Mouse (Mus musculus) forebrain, postnatal 0 days (tissue): ENCODE data around the gene Adgrv1. TPM values are rescaled to one million over a fixed set of nuclear protein-coding genes. Genes with fewer than 3 reads are reported as not detected.

Experiments used
- ATAC-seq: fragments of 200-750 bp; cut with Nextera tagmentation; 2 replicates; pipeline ENCODE4 v1.8.0; 2017; ENCODE audit warnings: mild to moderate bottlenecking, moderate library complexity
- DNase-seq: peaks from one replicate; pipeline ENCODE4 v3.0.0-alpha.2; 2015
- H3K27ac ChIP-seq: fragments of 300-500 bp; sonication (generic); 2 replicates; pipeline ENCODE4 v1.5.1; 2014; ENCODE audit warnings: low read depth, mild to moderate bottlenecking, antibody characterized with exemption, low read length, moderate library complexity, mixed read lengths
- H3K27me3 ChIP-seq: fragments of 300-500 bp; sonication (generic); 2 replicates; pipeline ENCODE4 v1.6.1; 2014; ENCODE audit warnings: mild to moderate bottlenecking, low read length, mixed read lengths; ENCODE audit not compliant: insufficient read depth
- H3K36me3 ChIP-seq: fragments of 300-500 bp; sonication (generic); 2 replicates; pipeline ENCODE4 v1.6.1; 2014; ENCODE audit warnings: mild to moderate bottlenecking, moderate library complexity; ENCODE audit not compliant: insufficient read depth
- H3K4me1 ChIP-seq: fragments of 300-500 bp; sonication (generic); 2 replicates; pipeline ENCODE4 v1.6.1; 2014; ENCODE audit warnings: antibody characterized with exemption; ENCODE audit not compliant: insufficient read depth
- H3K4me2 ChIP-seq: fragments of 300-500 bp; sonication (generic); 2 replicates; pipeline ENCODE4 v1.6.1; 2014; ENCODE audit warnings: low read depth, mild to moderate bottlenecking, moderate library complexity
- H3K4me3 ChIP-seq: fragments of 300-500 bp; sonication (generic); 2 replicates; pipeline ENCODE4 v1.5.1; 2014; ENCODE audit warnings: low read depth, low read length, mixed read lengths
- H3K9ac ChIP-seq: fragments of 300-500 bp; sonication (generic); 2 replicates; pipeline ENCODE4 v1.6.1; 2014; ENCODE audit warnings: mild to moderate bottlenecking
- H3K9me3 ChIP-seq: fragments of 300-500 bp; sonication (generic); 2 replicates; pipeline ENCODE4 v1.6.1; 2016; ENCODE audit warnings: low read length
- CTCF ChIP-seq: sonication (generic); IDR thresholded peaks from 2 replicates; pipeline ENCODE4 v1.5.1; 2016; ENCODE audit warnings: antibody characterized with exemption, control low read depth, low read depth
- WGBS: fragments of 180-500 bp; shearing (Covaris S2); extraction: QIAGEN DNeasy Blood & Tissue Kit; methylation state at CpG from one replicate; pipeline ENCODE4 v1.1.7; 2014; 5-methylcytosine and 5-hydroxymethylcytosine counted together
- polyA plus RNA-seq: library from polyadenylated mRNA; unstranded; fragments of >200 nt; fragmentation: Nextera tagmentation; extraction: Ambion mirVana; gene quantifications from 2 replicates; pipeline ENCODE4 v1.2.1, GENCODE M21; 2015
- total RNA-seq: library from RNA; depleted of rRNA; stranded (reverse); fragments of >200 nt; gene quantifications from 2 replicates; pipeline ENCODE4 v1.2.3, GENCODE M21; 2014

Gene Adgrv1
- total and polyA plus RNA-seq, 2 experiments from 2014 or later: 6.1 to 13.5 TPM

GRCm38 (mm10) chr13:81181966-81182908 lies 450.7 kb downstream of the Adgrv1 start:
- TF ChIP-seq CTCF: no peak
- H3K4me2 ChIP-seq: no peak overlapping the region
- no peak overlapping the region for H3K9ac ChIP-seq
- H3K9me3 ChIP-seq: no peaks in the 10 kb centered on the region
- H3K27me3 ChIP-seq: no peaks in the 10 kb centered on the region
- no peaks in the 10 kb centered on the region for H3K4me1 ChIP-seq
- no peak overlapping the region for H3K4me3 ChIP-seq
- no peaks in the 10 kb centered on the region for H3K36me3 ChIP-seq
- WGBS: 80% methylated on average over 12 of the region's 12 CpGs
- DNase-seq (no peak), ATAC-seq (no peak)
- H3K27ac ChIP-seq: no peak overlapping the region

- no peaks in the 10 kb centered on the region for H3K27me3 ChIP-seq
- no peaks in the 10 kb centered on the region for H3K4me1 ChIP-seq
- no peak overlapping the region for H3K4me3 ChIP-seq
- H3K9me3 ChIP-seq: no peaks in the 10 kb centered on the region
- ATAC-seq: no peak
- DNase-seq: peak; percentile 10
- H3K4me2 ChIP-seq: no peak overlapping the region
- TF ChIP-seq CTCF: no peak
- no peaks in the 10 kb centered on the region for H3K36me3 ChIP-seq
- 32% methylated on average over 4 of the region's 4 CpGs for WGBS
- no peak overlapping the region for H3K27ac ChIP-seq
- no peak overlapping the region for H3K9ac ChIP-seq
Observed at GRCm38 (mm10) chr13:81181459-81181858, 451.5 kb downstream of the Adgrv1 start.

DNA sequence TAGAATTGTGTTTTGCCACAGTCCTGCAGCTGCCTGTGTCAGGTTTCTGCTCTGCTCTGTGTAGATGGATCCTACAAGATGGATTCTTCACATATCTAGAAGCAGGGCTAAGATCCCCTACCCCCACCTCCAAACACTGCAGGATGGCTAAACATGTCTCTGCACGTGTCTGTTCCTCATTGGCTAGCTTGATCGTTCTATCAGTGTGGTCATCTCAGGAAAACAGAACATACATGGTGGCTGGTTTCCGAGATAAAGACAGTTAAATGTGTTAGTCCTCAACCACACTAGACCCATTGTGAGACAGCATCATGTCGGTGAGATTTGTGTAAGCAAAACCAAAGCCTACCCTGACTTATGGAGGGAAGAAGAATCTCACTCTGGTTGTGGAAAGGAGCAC lies 456.1 kb downstream of the Adgrv1 start:
- no peaks in the 10 kb centered on the region for H3K27me3 ChIP-seq
- 95% methylated on average over 4 of the region's 4 CpGs for WGBS
- DNase-seq (no peak), ATAC-seq (no peak)
- no peaks in the 10 kb centered on the region for H3K4me1 ChIP-seq
- H3K27ac ChIP-seq: no peak overlapping the region
- no peaks in the 10 kb centered on the region for H3K36me3 ChIP-seq
- no peak overlapping the region for H3K4me2 ChIP-seq
- no peak overlapping the region for H3K9ac ChIP-seq
- no peaks in the 10 kb centered on the region for H3K9me3 ChIP-seq
- H3K4me3 ChIP-seq: no peak overlapping the region
- no peak for TF ChIP-seq CTCF

DNA sequence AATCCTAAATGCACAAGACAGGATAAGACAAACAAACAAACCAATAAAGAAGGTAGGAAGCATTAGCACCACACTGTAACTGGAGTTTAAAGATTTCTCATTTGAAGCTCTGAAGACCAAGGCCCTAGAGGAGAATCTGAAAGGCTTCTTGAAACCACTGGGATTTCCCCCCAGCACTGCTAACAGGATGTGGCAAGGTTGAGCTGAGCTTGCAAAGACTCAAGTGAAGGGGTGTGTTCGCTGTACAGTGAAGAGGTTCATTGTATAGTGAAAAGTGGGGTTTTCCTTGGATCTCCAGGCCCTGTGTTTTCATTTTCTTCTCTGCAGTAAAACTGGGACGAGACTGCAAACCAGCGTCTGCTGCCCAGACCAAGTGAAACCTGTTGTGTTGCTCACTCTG lies 456.9 kb downstream of the Adgrv1 start:
- WGBS: 93% methylated on average over 3 of the region's 3 CpGs
- Histone ChIP-seq H3K4me2 (no peak overlapping the region), H3K9ac (no peak overlapping the region), H3K27me3 (no peaks in the 10 kb centered on the region), H3K9me3 (no peaks in the 10 kb centered on the region), H3K27ac (no peak overlapping the region), H3K36me3 (no peaks in the 10 kb centered on the region), H3K4me1 (no peaks in the 10 kb centered on the region), H3K4me3 (no peak overlapping the region)
- no peak for TF ChIP-seq CTCF
- DNase-seq (no peak), ATAC-seq (no peak)

GRCm38 (mm10) chr13:81171115-81171514 lies 461.8 kb downstream of the Adgrv1 start:
- Histone ChIP-seq H3K9ac (no peak overlapping the region), H3K36me3 (no peaks in the 10 kb centered on the region), H3K4me1 (no peaks in the 10 kb centered on the region), H3K4me3 (no peak overlapping the region), H3K27me3 (no peaks in the 10 kb centered on the region), H3K27ac (no peak overlapping the region), H3K4me2 (no peak overlapping the region), H3K9me3 (no peaks in the 10 kb centered on the region)
- 81% methylated on average over 3 of the region's 3 CpGs for WGBS
- TF ChIP-seq CTCF: no peak
- DNase-seq (no peak), ATAC-seq (no peak)

DNA sequence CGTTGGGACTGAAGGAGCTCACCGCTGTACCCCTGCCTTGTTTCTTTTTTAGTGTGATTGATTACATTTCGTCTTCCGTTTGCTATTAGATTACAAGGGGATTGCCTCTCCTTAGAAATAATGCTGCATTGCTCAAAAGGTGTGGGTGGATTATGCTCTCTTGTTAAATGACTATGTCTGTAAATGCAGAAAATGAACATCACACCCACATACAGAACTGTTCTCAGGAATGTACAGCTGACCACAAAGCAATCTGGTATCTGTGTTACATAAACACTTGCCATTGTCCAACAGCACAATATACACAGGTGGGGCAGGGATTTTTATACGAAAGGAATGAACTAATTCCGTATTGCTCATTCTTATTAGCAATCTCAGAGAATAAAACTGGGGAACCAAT lies 465.5 kb downstream of the Adgrv1 start:
- H3K4me1 ChIP-seq: no peaks in the 10 kb centered on the region
- ATAC-seq: no peak
- TF ChIP-seq CTCF: no peak
- H3K9me3 ChIP-seq: no peaks in the 10 kb centered on the region
- no peak overlapping the region for H3K4me2 ChIP-seq
- H3K36me3 ChIP-seq: no peaks in the 10 kb centered on the region
- H3K27me3 ChIP-seq: no peaks in the 10 kb centered on the region
- no peak overlapping the region for H3K27ac ChIP-seq
- WGBS: 91% methylated on average over 6 of the region's 6 CpGs
- no peak overlapping the region for H3K4me3 ChIP-seq
- H3K9ac ChIP-seq: no peak overlapping the region
- DNase-seq: no peak

GRCm38 (mm10) chr13:81159808-81160207 lies 473.1 kb downstream of the Adgrv1 start:
- no peak overlapping the region for H3K27ac ChIP-seq
- no peak overlapping the region for H3K4me2 ChIP-seq
- H3K4me3 ChIP-seq: no peak overlapping the region
- H3K9ac ChIP-seq: no peak overlapping the region
- peak; percentile 47 for DNase-seq
- 35% methylated on average over 2 of the region's 2 CpGs for WGBS
- peak; percentile 86 for ATAC-seq
- H3K9me3 ChIP-seq: no peaks in the 10 kb centered on the region
- no peaks in the 10 kb centered on the region for H3K36me3 ChIP-seq
- TF ChIP-seq CTCF: no peak
- no peaks in the 10 kb centered on the region for H3K27me3 ChIP-seq
- H3K4me1 ChIP-seq: no peaks in the 10 kb centered on the region
